In genomic region chr2:77340076-77340475, GRCm38 (mm10) we compare ENCODE assay signal across 22 mouse cellular contexts. TPM values are rescaled to one million over a fixed set of nuclear protein-coding genes. Genes with fewer than 3 reads are reported as not detected.
A peak's percentile ranks its signal among the peaks of the same experiment; 100 is the strongest.
DNase-seq lines count a peak whose midpoint lies in the region; ATAC-seq lines count a peak whose summit lies in the region.
"Had no signal": no experiment of that assay in that cellular context is flagged by ENCODE, and none has a peak within 500 bp of the region (broad histone marks: within the 10 kb centered on the region; RNA-seq: fewer than 3 reads in every experiment).

No protein-coding gene starts in this region.

- H3K4me2 ChIP-seq in hindbrain, embryonic 13.5 days = no peak overlapping the region
- H3K4me2 ChIP-seq in hindbrain, embryonic 11.5 days (replicated peaks; ENCODE audit: low read depth, low read length) = no peak overlapping the region
- no peak overlapping the region for H3K4me2 ChIP-seq in midbrain, embryonic 11.5 days
- H3K4me2 ChIP-seq in midbrain, embryonic 13.5 days (replicated peaks) = no peak overlapping the region

- intact Hi-C loops in heart, postnatal 14 days (cut with DNase I) = loop anchor here (5.0 kb wide), 2 partner anchors 33 to 278 kb away; no protein-coding TSS in a partner anchor

- H3K9ac ChIP-seq in hindbrain, embryonic 13.5 days = no peak overlapping the region
- no peak overlapping the region for H3K9ac ChIP-seq in hindbrain, embryonic 11.5 days (ENCODE audit: low read depth, low read length)
- no peak overlapping the region for H3K9ac ChIP-seq in midbrain, embryonic 11.5 days (ENCODE audit: low read length)
- H3K9ac ChIP-seq in midbrain, embryonic 13.5 days (replicated peaks) = no peak overlapping the region

- ATAC-seq in hindbrain, embryonic 13.5 days (ENCODE audit: low FRiP score) = no peak
- ATAC-seq in hindbrain, embryonic 11.5 days (ENCODE audit: low FRiP score) = no peak
- no peak for ATAC-seq in midbrain, embryonic 11.5 days (ENCODE audit: low FRiP score)
- ATAC-seq in midbrain, embryonic 13.5 days = no peak
- ATAC-seq: activated CD4-positive, CD25-positive, alpha-beta regulatory T cell, adult 4 months; CD4-positive, CD25-positive, alpha-beta regulatory T cell, adult 4 months; Patski had no signal

- 0 out of 2 replicates have a peak overlapping the region, but pooled peaks have one; percentile 8 for H3K27ac ChIP-seq in hindbrain, embryonic 13.5 days
- no peak overlapping the region for H3K27ac ChIP-seq in hindbrain, embryonic 11.5 days (ENCODE audit: low read depth, low read length)
- no peak overlapping the region for H3K27ac ChIP-seq in midbrain, embryonic 11.5 days (ENCODE audit: low read depth, low read length)
- H3K27ac ChIP-seq in midbrain, embryonic 13.5 days = no peak overlapping the region

- H3K9me3 ChIP-seq in hindbrain, embryonic 13.5 days = no peaks in the 10 kb centered on the region
- H3K9me3 ChIP-seq in hindbrain, embryonic 11.5 days (ENCODE audit: control insufficient read depth, low read length) = no peaks in the 10 kb centered on the region
- no peaks in the 10 kb centered on the region for H3K9me3 ChIP-seq in midbrain, embryonic 11.5 days (ENCODE audit: control insufficient read depth, low read length)
- H3K9me3 ChIP-seq in midbrain, embryonic 13.5 days = no peaks in the 10 kb centered on the region

- H3K36me3 ChIP-seq in hindbrain, embryonic 13.5 days = no peaks in the 10 kb centered on the region
- no peaks in the 10 kb centered on the region for H3K36me3 ChIP-seq in hindbrain, embryonic 11.5 days (ENCODE audit: control insufficient read depth, insufficient read depth, low read length)
- H3K36me3 ChIP-seq in midbrain, embryonic 11.5 days (ENCODE audit: control insufficient read depth, insufficient read depth, low read length) = no peaks in the 10 kb centered on the region
- H3K36me3 ChIP-seq in midbrain, embryonic 13.5 days = no peaks in the 10 kb centered on the region
- H3K36me3 ChIP-seq: G1E had no signal

- H3K27me3 ChIP-seq in hindbrain, embryonic 13.5 days = no peaks in the 10 kb centered on the region
- no peaks in the 10 kb centered on the region for H3K27me3 ChIP-seq in hindbrain, embryonic 11.5 days (ENCODE audit: control insufficient read depth, insufficient read depth, low read length)
- no peaks in the 10 kb centered on the region for H3K27me3 ChIP-seq in midbrain, embryonic 11.5 days (ENCODE audit: control insufficient read depth, insufficient read depth, low read length)
- no peaks in the 10 kb centered on the region for H3K27me3 ChIP-seq in midbrain, embryonic 13.5 days
- H3K27me3 ChIP-seq: CH12.LX, Patski had no signal

- DNase-seq in heart, adult 11 months = peak; percentile 79
- DNase-seq in heart, postnatal 14 days = no peak
- no peak for DNase-seq in hindbrain, embryonic 11.5 days (ENCODE audit: low spot score)
- peak; percentile 54 for DNase-seq in midbrain, embryonic 11.5 days (ENCODE audit: low spot score, missing footprints)
- DNase-seq: adrenal gland, adult 2 months; adrenal gland, adult 8-10 months; adrenal gland, postnatal 10 days; adrenal gland, postnatal 14 days; adrenal gland, postnatal 25 days; adrenal gland, postnatal 36 days; B cell, adult 2 months; cerebellum, adult 11 months; cerebellum, adult 11-12 months; cerebellum, adult 18-20 months had no signal

- no peaks in the 10 kb centered on the region for H3K4me1 ChIP-seq in hindbrain, embryonic 13.5 days (replicated peaks)
- no peaks in the 10 kb centered on the region for H3K4me1 ChIP-seq in hindbrain, embryonic 11.5 days (replicated peaks; ENCODE audit: control insufficient read depth, insufficient read depth, low read length)
- no peaks in the 10 kb centered on the region for H3K4me1 ChIP-seq in midbrain, embryonic 11.5 days (ENCODE audit: control insufficient read depth, insufficient read depth, low read length)
- no peaks in the 10 kb centered on the region; the same call in 1 of the 2 replicates for H3K4me1 ChIP-seq in midbrain, embryonic 13.5 days (replicated peaks)

- no peak overlapping the region for H3K4me3 ChIP-seq in hindbrain, embryonic 13.5 days
- H3K4me3 ChIP-seq in hindbrain, embryonic 11.5 days (ENCODE audit: low read depth, low read length) = no peak overlapping the region
- no peak overlapping the region for H3K4me3 ChIP-seq in midbrain, embryonic 11.5 days (ENCODE audit: low read depth, low read length)
- H3K4me3 ChIP-seq in midbrain, embryonic 13.5 days (replicated peaks) = no peak overlapping the region

- WGBS in hindbrain, embryonic 13.5 days = 80% methylated on average over 6 of the region's 6 CpGs
- WGBS in hindbrain, embryonic 11.5 days = 86% methylated on average over 6 of the region's 6 CpGs
- 88% methylated on average over 6 of the region's 6 CpGs for WGBS in midbrain, embryonic 11.5 days
- 82% methylated on average over 6 of the region's 6 CpGs for WGBS in midbrain, embryonic 13.5 days

RNA-seq across cellular contexts. Expression of gene Sestd1, which starts 59.7 kb away (rescaled TPM):
- 10 to 100 TPM; 23.5 to 25.0 TPM for total RNA-seq in heart, postnatal 14 days (2021)
- 27.8 and 28.7 TPM in 2 replicates for polyA plus RNA-seq in hindbrain, embryonic 13.5 days (2015; fragmentation: Nextera tagmentation; extraction: Ambion mirVana)
- 27.3 and 28.1 TPM in 2 replicates for polyA plus RNA-seq in hindbrain, embryonic 11.5 days (2014; fragmentation: Nextera tagmentation; extraction: Ambion mirVana)
- polyA plus RNA-seq in midbrain, embryonic 11.5 days (2014; fragmentation: Nextera tagmentation; extraction: Ambion mirVana) = 24.8 and 27.3 TPM in 2 replicates
- 28.2 and 28.7 TPM in 2 replicates for polyA plus RNA-seq in midbrain, embryonic 13.5 days (2015; fragmentation: Nextera tagmentation; extraction: Ambion mirVana)
- total RNA-seq: CH12.LX, MEL had no signal

Comparison
In these comparisons a context has a peak if more than half of its experiments do, and no peak if none do; other contexts are left out.
1. DNase-seq: peak in heart, adult 11 months (single experiment) and midbrain, embryonic 11.5 days (single experiment); none in heart, postnatal 14 days (0 of 2) and hindbrain, embryonic 11.5 days (single experiment).